Comparison of ENCODE assay signal across 7 mouse cellular contexts in the genomic region with DNA sequence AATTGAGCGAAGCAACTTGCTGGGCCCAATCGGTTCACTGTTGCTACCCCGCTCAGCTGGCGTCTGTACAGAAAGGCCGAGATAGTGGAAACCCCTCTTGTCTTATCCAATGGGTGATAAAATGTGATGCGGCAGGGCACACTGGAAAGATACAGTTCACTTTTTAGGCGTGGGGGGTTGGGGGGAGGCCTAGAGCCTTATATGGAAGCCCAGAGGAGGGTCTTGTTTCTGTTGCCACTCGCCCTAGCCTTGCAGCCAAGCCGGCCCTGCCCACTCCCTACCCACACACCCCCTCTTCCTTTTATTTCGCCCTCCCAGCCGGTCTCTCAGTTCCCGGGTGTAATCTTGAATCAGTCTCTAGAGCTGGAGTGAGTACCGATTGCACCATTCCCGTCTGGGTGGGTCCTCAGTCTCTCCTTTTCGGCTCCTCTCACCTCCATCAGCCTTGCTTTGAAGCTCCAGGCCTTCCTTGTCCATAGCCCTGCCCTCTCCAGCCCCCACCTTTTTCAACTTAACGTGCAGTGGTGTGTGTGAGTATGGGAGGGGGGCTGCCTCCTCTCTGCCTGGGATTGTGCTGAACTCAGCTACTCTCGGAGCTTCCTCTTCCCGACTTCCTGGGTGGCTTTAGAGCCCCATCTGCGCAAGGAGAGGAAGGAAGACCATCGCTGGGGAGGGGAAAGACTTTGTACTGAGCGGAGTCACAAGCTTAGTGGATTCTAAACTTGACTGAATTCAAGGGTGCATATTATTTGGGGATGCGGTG. TPM values are rescaled to one million over a fixed set of nuclear protein-coding genes. Genes with fewer than 3 reads are reported as not detected.
DNase-seq lines count a peak whose midpoint lies in the region; ATAC-seq and TF ChIP-seq lines count a peak whose summit lies in the region.

No protein-coding gene starts in this region.

- in situ Hi-C loops in CH12.LX (cut with MboI; ENCODE audit: low pct_ligation_motif_present, low pct_unique_long_range_greater_than_20kb, low sequenced_read_pairs), result no loop called here

- TF ChIP-seq RAD21 in CH12.LX (IDR thresholded peaks at IDR 0.05; ENCODE audit: low read depth, low read length), result no peak

- 0 out of 2 replicates have a peak, but pooled peaks have one; percentile 17 for ATAC-seq in embryonic facial prominence, embryonic 11.5 days (replicated peaks; ENCODE audit: insufficient number of reproducible peaks, low FRiP score, low TSS enrichment, low read depth)

- peaks cover 2 to 19% of the 10 kb centered on the region in 2 experiments; a peak in 3 of 4 replicates for H3K4me1 ChIP-seq in CH12.LX (ENCODE audit: control insufficient read depth in 1 of 2, insufficient read depth in 2 of 2)
- H3K4me1 ChIP-seq in embryonic facial prominence, embryonic 11.5 days (ENCODE audit: control insufficient read depth, insufficient read depth, low read length), result no peaks in the 10 kb centered on the region
- peaks cover 22% of the 10 kb centered on the region for H3K4me1 ChIP-seq in limb, embryonic 10.5 days
- H3K4me1 ChIP-seq in midbrain, embryonic 10.5 days, result peaks cover 28% of the 10 kb centered on the region
- H3K4me1 ChIP-seq in testis, adult 2 months (ENCODE audit: control insufficient read depth, insufficient read depth, low read length), result peaks cover 7% of the 10 kb centered on the region

- 12% methylated on average over 19 of the region's 22 CpGs for WGBS in embryonic facial prominence, embryonic 11.5 days
- 14% methylated on average over 22 of the region's 22 CpGs for WGBS in limb, embryonic 10.5 days
- WGBS in midbrain, embryonic 10.5 days, result 9% methylated on average over 22 of the region's 22 CpGs

- H3K36me3 ChIP-seq in CH12.LX (replicated peaks in 1 of 2; ENCODE audit: control insufficient read depth in 1 of 2, insufficient read depth in 1 of 2, low read length in 1 of 2), result peaks cover 26 to 34% of the 10 kb centered on the region in 2 experiments
- no peaks in the 10 kb centered on the region; the same call in 1 of the 2 replicates for H3K36me3 ChIP-seq in embryonic facial prominence, embryonic 11.5 days (replicated peaks; ENCODE audit: control insufficient read depth, insufficient read depth, low read depth, low read length)
- H3K36me3 ChIP-seq in limb, embryonic 10.5 days, result peaks cover 25% of the 10 kb centered on the region
- peaks cover 30% of the 10 kb centered on the region for H3K36me3 ChIP-seq in midbrain, embryonic 10.5 days
- no peaks in the 10 kb centered on the region for H3K36me3 ChIP-seq in testis, adult 2 months (ENCODE audit: control insufficient read depth, insufficient read depth, low read length)

- intact Hi-C loops in heart, postnatal 25 days (cut with DNase I), result no loop called here

- H3K4me2 ChIP-seq in CH12.LX (ENCODE audit: insufficient read depth, low read depth, poor library complexity, severe bottlenecking), result peak overlapping the region; percentile 41
- peak overlapping the region; percentile 65 for H3K4me2 ChIP-seq in embryonic facial prominence, embryonic 11.5 days (ENCODE audit: low read depth, low read length)

- peak overlapping the region; percentile 66 to 88 (median 70) for H3K4me3 ChIP-seq in CH12.LX (replicated peaks in 1 of 3; ENCODE audit: low read depth in 2 of 3, low read length in 2 of 3, poor library complexity in 1 of 3)
- peak overlapping the region; percentile 69 for H3K4me3 ChIP-seq in embryonic facial prominence, embryonic 11.5 days (ENCODE audit: low read depth, low read length)
- peak overlapping the region; percentile 71 for H3K4me3 ChIP-seq in limb, embryonic 10.5 days
- peak overlapping the region; percentile 75 for H3K4me3 ChIP-seq in midbrain, embryonic 10.5 days
- peak overlapping the region; percentile 88 for H3K4me3 ChIP-seq in testis, adult 2 months (ENCODE audit: control insufficient read depth, low read depth, low read length)

- TF ChIP-seq POLR2A in CH12.LX (IDR thresholded peaks at IDR 0.05; ENCODE audit: low read depth, low read length), result no peak
- TF ChIP-seq POLR2A in testis, adult 2 months (IDR thresholded peaks at IDR 0.05; ENCODE audit: control insufficient read depth, low read depth, low read length), result no peak

- dilution Hi-C loops in CH12.LX (cut with MboI; ENCODE audit: extremely low pct_ligation_motif_present, extremely low pct_unique_long_range_greater_than_20kb, low sequenced_read_pairs), result no loop called here

- no peaks in the 10 kb centered on the region for H3K27me3 ChIP-seq in CH12.LX (replicated peaks)
- no peaks in the 10 kb centered on the region for H3K27me3 ChIP-seq in embryonic facial prominence, embryonic 11.5 days (ENCODE audit: control insufficient read depth, insufficient read depth, low read length)
- H3K27me3 ChIP-seq in limb, embryonic 10.5 days (ENCODE audit: low read depth, poor library complexity, severe bottlenecking), result no peaks in the 10 kb centered on the region
- no peaks in the 10 kb centered on the region for H3K27me3 ChIP-seq in midbrain, embryonic 10.5 days (ENCODE audit: low read depth, poor library complexity, severe bottlenecking)
- H3K27me3 ChIP-seq in testis, adult 2 months (ENCODE audit: control insufficient read depth, insufficient read depth, low read length), result no peaks in the 10 kb centered on the region

- TF ChIP-seq EP300 in CH12.LX (IDR thresholded peaks at IDR 0.05; ENCODE audit: low read length), result no peak

- H3K9me3 ChIP-seq in CH12.LX (replicated peaks; ENCODE audit: low read length), result no peaks in the 10 kb centered on the region
- H3K9me3 ChIP-seq in embryonic facial prominence, embryonic 11.5 days (replicated peaks; ENCODE audit: control insufficient read depth, low read length), result no peaks in the 10 kb centered on the region
- H3K9me3 ChIP-seq in limb, embryonic 10.5 days (replicated peaks), result no peaks in the 10 kb centered on the region
- H3K9me3 ChIP-seq in midbrain, embryonic 10.5 days (replicated peaks), result peaks cover 22% of the 10 kb centered on the region

- peaks cover 20% of the 10 kb centered on the region for H3K79me2 ChIP-seq in CH12.LX (replicated peaks; ENCODE audit: control insufficient read depth, extremely low read depth, insufficient read depth, poor library complexity, severe bottlenecking)

- no peak for TF ChIP-seq CTCF in CH12.LX (conservative IDR thresholded peaks at IDR 0.05 in 1 of 2, IDR thresholded peaks at IDR 0.05 in 1 of 2; ENCODE audit: low read depth in 2 of 2, low read length in 2 of 2)
- TF ChIP-seq CTCF in testis, adult 2 months (IDR thresholded peaks at IDR 0.05; ENCODE audit: control insufficient read depth, insufficient read depth, insufficient replicate concordance, low read depth, low read length), result no peak

- peak overlapping the region; percentile 66 for H3K9ac ChIP-seq in CH12.LX (ENCODE audit: insufficient read depth, low read depth)
- H3K9ac ChIP-seq in embryonic facial prominence, embryonic 11.5 days (replicated peaks; ENCODE audit: low read length), result peak overlapping the region; percentile 36; the same call in 1 of the 2 replicates

- DNase-seq in 416B (ENCODE audit: low read depth) (peak; percentile 68), CH12.LX (ENCODE audit: extremely low read depth) (no peak)
- DNase-seq in embryonic facial prominence, embryonic 11.5 days (ENCODE audit: low spot score), result peak; percentile 17
- peak; percentile 37 for DNase-seq in heart, postnatal 25 days (ENCODE audit: low spot score)
- peak; percentile 46 for DNase-seq in limb, embryonic 10.5 days (ENCODE audit: low spot score)
- peak; percentile 45 for DNase-seq in midbrain, embryonic 10.5 days (ENCODE audit: low spot score)

- no peak overlapping the region for H3K27ac ChIP-seq in CH12.LX (ENCODE audit: insufficient read depth, low read depth)
- no peak overlapping the region for H3K27ac ChIP-seq in embryonic facial prominence, embryonic 11.5 days (replicated peaks; ENCODE audit: low read depth, low read length)
- H3K27ac ChIP-seq in limb, embryonic 10.5 days, result no peak overlapping the region
- peak overlapping the region; percentile 86 for H3K27ac ChIP-seq in midbrain, embryonic 10.5 days (replicated peaks)
- no peak overlapping the region for H3K27ac ChIP-seq in testis, adult 2 months (ENCODE audit: control insufficient read depth, insufficient read depth, low read depth, low read length)

RNA-seq across cellular contexts. Expression of a gene that starts 1.5 kb away (rescaled TPM):
- total RNA-seq in CH12.LX (2012; rRNA removed), result 12.9 and 15.9 TPM in 2 replicates
- 6.7 and 8.3 TPM in 2 replicates for total RNA-seq in CH12.LX (2014; rRNA removed)
- 26.0 TPM in 2 replicates for polyA plus RNA-seq in CH12.LX (2012; ENCODE audit: insufficient read length, low read depth)
- polyA plus RNA-seq in embryonic facial prominence, embryonic 11.5 days (2014; fragmentation: Nextera tagmentation; extraction: Ambion mirVana), result 16.2 and 16.5 TPM in 2 replicates
- 10 to 100 TPM; 15.0 to 16.8 TPM for total RNA-seq in heart, postnatal 25 days (2021)
- 26.0 and 26.8 TPM in 2 replicates for polyA plus RNA-seq in limb, embryonic 10.5 days (2016; fragmentation: Nextera tagmentation; extraction: Ambion mirVana)
- 27.9 and 35.8 TPM in 2 replicates for polyA plus RNA-seq in midbrain, embryonic 10.5 days (2016; fragmentation: Nextera tagmentation; extraction: Ambion mirVana)
- polyA plus RNA-seq in testis, adult 2 months (2012; rRNA removed), result 11.9 and 14.2 TPM in 2 replicates

RNA-seq across cellular contexts. Expression of a gene that starts 13.1 kb away (rescaled TPM):
- total RNA-seq in CH12.LX (2012; rRNA removed), result 3.6 and 6.9 TPM in 2 replicates
- total RNA-seq in CH12.LX (2014; rRNA removed), result 3.5 and 4.4 TPM in 2 replicates
- 6.9 and 9.0 TPM in 2 replicates for polyA plus RNA-seq in CH12.LX (2012; ENCODE audit: insufficient read length, low read depth)
- 14.5 and 20.2 TPM in 2 replicates for polyA plus RNA-seq in embryonic facial prominence, embryonic 11.5 days (2014; fragmentation: Nextera tagmentation; extraction: Ambion mirVana)
- 1 to 10 TPM in 1 of 2 experiments, under 1 TPM in 1; 0.91 to 2.0 TPM for total RNA-seq in heart, postnatal 25 days (2021)
- polyA plus RNA-seq in limb, embryonic 10.5 days (2016; fragmentation: Nextera tagmentation; extraction: Ambion mirVana), result 21.8 and 21.9 TPM in 2 replicates
- 17.0 and 17.6 TPM in 2 replicates for polyA plus RNA-seq in midbrain, embryonic 10.5 days (2016; fragmentation: Nextera tagmentation; extraction: Ambion mirVana)
- polyA plus RNA-seq in testis, adult 2 months (2012; rRNA removed), result 1.8 and 3.2 TPM in 2 replicates

RNA-seq across cellular contexts. Expression of a gene that starts 25.8 kb away (rescaled TPM):
- 25.5 and 27.1 TPM in 2 replicates for total RNA-seq in CH12.LX (2012; rRNA removed)
- 15.7 and 19.9 TPM in 2 replicates for total RNA-seq in CH12.LX (2014; rRNA removed)
- 49.4 and 53.1 TPM in 2 replicates for polyA plus RNA-seq in CH12.LX (2012; ENCODE audit: insufficient read length, low read depth)
- polyA plus RNA-seq in embryonic facial prominence, embryonic 11.5 days (2014; fragmentation: Nextera tagmentation; extraction: Ambion mirVana), result 35.6 and 35.9 TPM in 2 replicates
- total RNA-seq in heart, postnatal 25 days (2021), result 10 to 100 TPM; 24.7 to 26.9 TPM
- 29.5 and 36.3 TPM in 2 replicates for polyA plus RNA-seq in limb, embryonic 10.5 days (2016; fragmentation: Nextera tagmentation; extraction: Ambion mirVana)
- 47.3 and 58.8 TPM in 2 replicates for polyA plus RNA-seq in midbrain, embryonic 10.5 days (2016; fragmentation: Nextera tagmentation; extraction: Ambion mirVana)
- polyA plus RNA-seq in testis, adult 2 months (2012; rRNA removed), result 11.3 and 11.9 TPM in 2 replicates

RNA-seq across cellular contexts. Expression of a gene that starts 35.6 kb away (rescaled TPM):
- total RNA-seq in CH12.LX (2012; rRNA removed) (41.8 and 49.1 TPM in 2 replicates), CH12.LX (2014; rRNA removed) (25.7 and 26.9 TPM in 2 replicates)
- 40.5 and 40.6 TPM in 2 replicates for polyA plus RNA-seq in CH12.LX (2012; ENCODE audit: insufficient read length, low read depth)
- polyA plus RNA-seq in embryonic facial prominence, embryonic 11.5 days (2014; fragmentation: Nextera tagmentation; extraction: Ambion mirVana), result 85.4 and 88.7 TPM in 2 replicates
- 1 to 10 TPM; 6.5 to 6.9 TPM for total RNA-seq in heart, postnatal 25 days (2021)
- 74.0 and 79.0 TPM in 2 replicates for polyA plus RNA-seq in limb, embryonic 10.5 days (2016; fragmentation: Nextera tagmentation; extraction: Ambion mirVana)
- 85.9 and 90.5 TPM in 2 replicates for polyA plus RNA-seq in midbrain, embryonic 10.5 days (2016; fragmentation: Nextera tagmentation; extraction: Ambion mirVana)
- polyA plus RNA-seq in testis, adult 2 months (2012; rRNA removed), result 1.5 and 2.8 TPM in 2 replicates

RNA-seq across cellular contexts. Expression of a gene that starts 41.8 kb away (rescaled TPM):
- total RNA-seq in CH12.LX (2012; rRNA removed) (0.47 TPM in 1 of 2 replicates, not detected in the other), CH12.LX (2014; rRNA removed) (not detected in 2 replicates)
- 13.0 and 13.1 TPM in 2 replicates for polyA plus RNA-seq in CH12.LX (2012; ENCODE audit: insufficient read length, low read depth)
- polyA plus RNA-seq in embryonic facial prominence, embryonic 11.5 days (2014; fragmentation: Nextera tagmentation; extraction: Ambion mirVana), result not detected in 2 replicates
- total RNA-seq in heart, postnatal 25 days (2021), result under 1 TPM in 1 of 2 experiments, not detected in 1; 0.42 TPM
- polyA plus RNA-seq in limb, embryonic 10.5 days (2016; fragmentation: Nextera tagmentation; extraction: Ambion mirVana), result not detected in 2 replicates
- polyA plus RNA-seq in midbrain, embryonic 10.5 days (2016; fragmentation: Nextera tagmentation; extraction: Ambion mirVana), result 0.36 and 0.50 TPM in 2 replicates
- polyA plus RNA-seq in testis, adult 2 months (2012; rRNA removed), result 0.32 and 0.40 TPM in 2 replicates
